14 mouse cellular contexts compared by ENCODE assay signal in the genomic region with DNA sequence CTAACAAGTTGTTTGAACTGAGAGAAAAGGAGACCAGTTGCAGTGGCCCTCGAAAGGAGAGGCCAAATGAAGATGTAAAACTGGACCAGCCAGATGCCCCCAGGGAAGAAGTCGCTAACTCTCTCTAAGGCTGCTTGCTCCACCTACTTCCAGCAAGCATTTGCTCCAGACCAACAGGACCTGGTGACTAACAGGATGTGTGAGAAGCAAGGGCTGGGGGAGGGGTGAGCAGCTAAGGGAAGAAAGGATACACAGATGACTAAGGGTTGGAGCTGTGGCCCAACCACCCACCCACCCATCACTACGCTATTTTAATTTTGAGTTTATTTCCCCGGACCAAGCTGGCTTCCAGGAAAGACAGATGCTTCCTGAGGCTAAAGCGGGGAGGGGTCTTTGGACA. TPM values are rescaled to one million over a fixed set of nuclear protein-coding genes. Genes with fewer than 3 reads are reported as not detected.
DNase-seq lines count a peak whose midpoint lies in the region; ATAC-seq lines count a peak whose summit lies in the region.
"Had no signal": no experiment of that assay in that cellular context is flagged by ENCODE, and none has a peak within 500 bp of the region (broad histone marks: within the 10 kb centered on the region; RNA-seq: fewer than 3 reads in every experiment).

No protein-coding gene starts in this region.

- no peak overlapping the region for H3K27ac ChIP-seq in heart, embryonic 11.5 days (ENCODE audit: low read depth, low read length)
- no peak overlapping the region for H3K27ac ChIP-seq in intestine, embryonic 15.5 days
- H3K27ac ChIP-seq: heart, embryonic 15.5 days; neural tube, embryonic 13.5 days; stomach, postnatal 0 days had no signal

- peaks cover 7% of the 10 kb centered on the region for H3K4me1 ChIP-seq in heart, embryonic 11.5 days (ENCODE audit: control insufficient read depth, insufficient read depth, low read length)
- peaks cover 5% of the 10 kb centered on the region for H3K4me1 ChIP-seq in intestine, embryonic 15.5 days (replicated peaks)

- peaks cover 8% of the 10 kb centered on the region for H3K27me3 ChIP-seq in heart, embryonic 11.5 days (ENCODE audit: control insufficient read depth, insufficient read depth, low read length)
- 0 out of 2 replicates have a peak, but pooled peaks cover 5% of the 10 kb centered on the region for H3K27me3 ChIP-seq in intestine, embryonic 15.5 days (replicated peaks)

- WGBS in heart, embryonic 11.5 days (ENCODE audit: insufficient replicate concordance): 43% methylated on average over 5 of the region's 5 CpGs
- 58% methylated on average over 5 of the region's 5 CpGs for WGBS in intestine, embryonic 15.5 days

- H3K9ac ChIP-seq in heart, embryonic 11.5 days (ENCODE audit: low read depth, low read length): no peak overlapping the region
- H3K9ac ChIP-seq in intestine, embryonic 15.5 days: no peak overlapping the region
- H3K9ac ChIP-seq: heart, embryonic 15.5 days; neural tube, embryonic 13.5 days had no signal

- H3K4me3 ChIP-seq in heart, embryonic 11.5 days (ENCODE audit: low read depth, low read length): no peak overlapping the region
- no peak overlapping the region for H3K4me3 ChIP-seq in intestine, embryonic 15.5 days (replicated peaks)
- H3K4me3 ChIP-seq: heart, embryonic 15.5 days; neural tube, embryonic 13.5 days had no signal

- DNase-seq in heart, postnatal 4 days: peak; percentile 17
- peak; percentile 63 for DNase-seq in right cerebral cortex, adult 18-20 months
- DNase-seq in right cerebral cortex, postnatal 4 days: no peak
- peak; percentile 10 for DNase-seq in embryo, embryonic 9.5 days (ENCODE audit: extremely low spot score)
- peak; percentile 30 to 31 for DNase-seq in right cerebral cortex, postnatal 36 days (ENCODE audit: low spot score in 2 of 2)
- DNase-seq in urinary bladder, adult 2 months (ENCODE audit: low spot score): no peak
- DNase-seq: gastrocnemius, postnatal 10 days had no signal

- no peaks in the 10 kb centered on the region; the same call in 1 of the 2 replicates for H3K9me3 ChIP-seq in heart, embryonic 11.5 days (replicated peaks; ENCODE audit: control insufficient read depth, low read length)
- no peaks in the 10 kb centered on the region for H3K9me3 ChIP-seq in intestine, embryonic 15.5 days
- H3K9me3 ChIP-seq: heart, embryonic 15.5 days; neural tube, embryonic 13.5 days had no signal

- no peak for ATAC-seq in heart, embryonic 11.5 days (replicated peaks; ENCODE audit: insufficient number of reproducible peaks, low FRiP score, low TSS enrichment)
- no peak for ATAC-seq in intestine, embryonic 15.5 days
- ATAC-seq: forebrain, embryonic 14.5 days; intestine, embryonic 16.5 days had no signal

- H3K36me3 ChIP-seq in heart, embryonic 11.5 days (ENCODE audit: control insufficient read depth, insufficient read depth, low read length): no peaks in the 10 kb centered on the region
- no peaks in the 10 kb centered on the region for H3K36me3 ChIP-seq in intestine, embryonic 15.5 days
- H3K36me3 ChIP-seq: heart, embryonic 15.5 days; neural tube, embryonic 13.5 days had no signal

- no peak overlapping the region for H3K4me2 ChIP-seq in heart, embryonic 11.5 days
- no peak overlapping the region for H3K4me2 ChIP-seq in intestine, embryonic 15.5 days (replicated peaks)
- H3K4me2 ChIP-seq: heart, embryonic 15.5 days; neural tube, embryonic 13.5 days had no signal

RNA-seq across cellular contexts. Expression of a gene that starts 2.5 kb away (rescaled TPM):
- 1 to 10 TPM; 4.9 to 5.0 TPM for total RNA-seq in heart, postnatal 4 days (2021)
- 4.5 and 4.8 TPM in 2 replicates for polyA plus RNA-seq in heart, embryonic 11.5 days (2014; fragmentation: Nextera tagmentation; extraction: Ambion mirVana)
- 5.4 and 6.2 TPM in 2 replicates for polyA plus RNA-seq in intestine, embryonic 15.5 days (2015; fragmentation: Nextera tagmentation; extraction: Ambion mirVana)
- polyA plus RNA-seq in urinary bladder, adult 2 months (2012; rRNA removed): 1.0 and 2.1 TPM in 2 replicates

Comparison
In these comparisons a context has a peak if more than half of its experiments do, and no peak if none do; other contexts are left out.
1. DNase-seq: peak in heart, postnatal 4 days (single experiment), right cerebral cortex, adult 18-20 months (single experiment), embryo, embryonic 9.5 days (single experiment) and right cerebral cortex, postnatal 36 days (2 of 2); none in right cerebral cortex, postnatal 4 days (single experiment) and urinary bladder, adult 2 months (single experiment).